Mouse (Mus musculus): ENCODE measurements around the gene Ripply3. TPM values are rescaled to one million over a fixed set of nuclear protein-coding genes. Genes with fewer than 3 reads are reported as not detected.
A peak's percentile ranks its signal among the peaks of the same experiment; 100 is the strongest.

Ripply3 gene
- 0.42 and 0.55 TPM in 2 replicates for polyA plus RNA-seq (2012; rRNA removed)

GRCm38 (mm10) chr16:94327781-94328711 is at the start of gene Ripply3:
Ripply3 (plus strand) TSS chr16:94328420.
- no peak for DNase-seq (ENCODE audit: extremely low spot score in 1 of 2, low spot score in 1 of 2)

GRCm38 (mm10) chr16:94283972-94284371 is 44.2 kb upstream of the Ripply3 start:
- no peak for DNase-seq (ENCODE audit: extremely low spot score in 1 of 2, low spot score in 1 of 2)

GRCm38 (mm10) chr16:94287826-94288225 is 40.4 kb upstream of the Ripply3 start:
- no peak for DNase-seq (ENCODE audit: extremely low spot score in 1 of 2, low spot score in 1 of 2)

- DNase-seq (ENCODE audit: extremely low spot score in 1 of 2, low spot score in 1 of 2) = peak; percentile 90 to 91
Observed at GRCm38 (mm10) chr16:94289138-94290072, 38.8 kb upstream of the Ripply3 start.

- DNase-seq (ENCODE audit: extremely low spot score in 1 of 2, low spot score in 1 of 2) = peak in 1 of 2 experiments; percentile 74
Observed at GRCm38 (mm10) chr16:94290073-94290999, 37.9 kb upstream of the Ripply3 start.

- DNase-seq (ENCODE audit: extremely low spot score in 1 of 2, low spot score in 1 of 2) = no peak
Observed at GRCm38 (mm10) chr16:94291141-94291540, 37.1 kb upstream of the Ripply3 start.

- no peak for DNase-seq (ENCODE audit: extremely low spot score in 1 of 2, low spot score in 1 of 2)
Observed at GRCm38 (mm10) chr16:94298081-94298480, 30.1 kb upstream of the Ripply3 start.

- no peak for DNase-seq (ENCODE audit: extremely low spot score in 1 of 2, low spot score in 1 of 2)
Observed at GRCm38 (mm10) chr16:94299210-94299609, 29.0 kb upstream of the Ripply3 start.

- no peak for DNase-seq (ENCODE audit: extremely low spot score in 1 of 2, low spot score in 1 of 2)
Observed at GRCm38 (mm10) chr16:94301194-94301593, 27.0 kb upstream of the Ripply3 start.

- no peak for DNase-seq (ENCODE audit: extremely low spot score in 1 of 2, low spot score in 1 of 2)
Observed at GRCm38 (mm10) chr16:94301696-94302095, 26.5 kb upstream of the Ripply3 start.

- DNase-seq (ENCODE audit: extremely low spot score in 1 of 2, low spot score in 1 of 2) = peak in 1 of 2 experiments; percentile 65
Observed at GRCm38 (mm10) chr16:94302274-94303202, 25.7 kb upstream of the Ripply3 start.

GRCm38 (mm10) chr16:94303203-94303535 is 25.1 kb upstream of the Ripply3 start:
- no peak for DNase-seq (ENCODE audit: extremely low spot score in 1 of 2, low spot score in 1 of 2)

- DNase-seq (ENCODE audit: extremely low spot score in 1 of 2, low spot score in 1 of 2) = peak in 1 of 2 experiments; percentile 44
Observed at GRCm38 (mm10) chr16:94307526-94307925, 20.7 kb upstream of the Ripply3 start.

- DNase-seq (ENCODE audit: extremely low spot score in 1 of 2, low spot score in 1 of 2) = no peak
Observed at GRCm38 (mm10) chr16:94307942-94308341, 20.3 kb upstream of the Ripply3 start.

- no peak for DNase-seq (ENCODE audit: extremely low spot score in 1 of 2, low spot score in 1 of 2)
Observed at GRCm38 (mm10) chr16:94309025-94309424, 19.2 kb upstream of the Ripply3 start.

- DNase-seq (ENCODE audit: extremely low spot score in 1 of 2, low spot score in 1 of 2) = no peak
Observed at GRCm38 (mm10) chr16:94311416-94311815, 16.8 kb upstream of the Ripply3 start.

GRCm38 (mm10) chr16:94311931-94312330 is 16.3 kb upstream of the Ripply3 start:
- no peak for DNase-seq (ENCODE audit: extremely low spot score in 1 of 2, low spot score in 1 of 2)

- DNase-seq (ENCODE audit: extremely low spot score in 1 of 2, low spot score in 1 of 2) = peak; percentile 86 to 90
Observed at GRCm38 (mm10) chr16:94312663-94313228, 15.5 kb upstream of the Ripply3 start.
